Mouse (Mus musculus): ENCODE data around the gene Mettl23.

DNA sequence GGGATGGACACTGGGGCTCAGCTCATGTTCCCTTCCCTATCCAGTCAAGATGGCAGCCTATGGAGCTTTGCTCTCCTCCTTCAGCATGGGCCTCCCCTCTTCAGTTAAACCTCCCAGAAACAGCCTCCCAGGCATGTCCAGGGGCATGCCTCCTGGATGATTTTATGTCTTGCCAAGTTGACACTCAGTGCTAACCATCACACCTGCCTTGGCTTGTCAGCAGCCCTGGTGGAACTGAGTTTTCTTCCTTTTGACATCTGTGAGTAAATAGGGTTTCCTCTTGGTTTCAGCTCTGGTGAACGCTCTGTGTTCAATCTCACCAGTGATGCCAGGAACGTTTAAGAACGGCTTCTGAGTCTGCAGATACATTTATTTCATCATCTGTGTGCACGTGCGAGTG, 40.4 kb upstream of the Mettl23 start:
- TF ChIP-seq CTCF (IDR thresholded peaks at IDR 0.05; ENCODE audit: low read depth, low read length) (no peak), POLR2A (IDR thresholded peaks at IDR 0.05; ENCODE audit: insufficient read depth, low read length) (no peak)
